Mouse (Mus musculus): ENCODE data around the gene Dbil5. TPM values are rescaled to one million over a fixed set of nuclear protein-coding genes. Genes with fewer than 3 reads are reported as not detected.

Dbil5 gene
- polyA plus RNA-seq, 1 experiment from 2014 or later = not detected

DNA sequence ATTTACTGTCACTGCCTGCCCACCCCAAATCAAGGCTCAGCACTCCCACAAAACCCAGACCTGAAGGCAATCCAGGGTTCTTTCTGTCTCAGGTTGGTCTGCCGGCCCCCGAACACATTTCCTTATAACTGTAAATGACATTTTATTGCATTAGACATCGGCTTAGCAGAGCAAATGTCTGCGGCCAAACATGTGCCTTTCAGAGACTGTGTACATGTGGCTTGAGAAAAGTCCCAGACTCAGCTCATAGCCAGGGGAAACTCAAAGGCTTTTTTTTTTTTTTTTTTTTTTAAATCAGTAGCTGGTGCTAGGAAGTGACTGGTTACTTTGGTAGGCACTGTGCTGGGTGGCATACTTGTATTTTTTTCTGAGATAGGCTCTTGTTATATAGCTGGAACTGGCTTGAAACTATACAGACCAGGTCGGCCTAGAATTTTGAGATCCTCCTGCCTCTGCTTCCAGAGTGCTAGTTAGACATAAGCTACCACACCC, 1.3 kb upstream of the Dbil5 start:
- H3K9me3 ChIP-seq (ENCODE audit: control insufficient read depth, low read length) = no peaks in the 10 kb centered on the region
- peaks cover 12% of the 10 kb centered on the region for H3K36me3 ChIP-seq (ENCODE audit: control insufficient read depth, insufficient read depth, low read length)
- WGBS = 97% methylated on average over 5 of the region's 5 CpGs
- H3K9ac ChIP-seq (ENCODE audit: low read length) = peak overlapping the region; percentile 95
- no peaks in the 10 kb centered on the region for H3K27me3 ChIP-seq (ENCODE audit: control insufficient read depth, insufficient read depth, low read length)
- ATAC-seq (ENCODE audit: insufficient read depth, low FRiP score, low TSS enrichment) (no peak), DNase-seq (ENCODE audit: low spot score) (no peak)
- peak overlapping the region; percentile 83 for H3K4me3 ChIP-seq (ENCODE audit: low read depth, low read length)
- no peaks in the 10 kb centered on the region for H3K4me1 ChIP-seq (ENCODE audit: control insufficient read depth, insufficient read depth, low read length)
- no peak overlapping the region for H3K27ac ChIP-seq (ENCODE audit: low read depth, low read length)
- peak overlapping the region; percentile 85 for H3K4me2 ChIP-seq (ENCODE audit: low read depth)

GRCm38 (mm10) chr11:76216681-76217389, 573 bp upstream of the Dbil5 start:
- ATAC-seq (ENCODE audit: insufficient read depth, low FRiP score, low TSS enrichment) (peak; percentile 31), DNase-seq (ENCODE audit: low spot score) (peak; percentile 58)
- H3K27ac ChIP-seq (ENCODE audit: low read depth, low read length) = peak overlapping the region; percentile 83
- H3K9ac ChIP-seq (ENCODE audit: low read length) = peak overlapping the region; percentile 95
- peaks cover 12% of the 10 kb centered on the region for H3K36me3 ChIP-seq (ENCODE audit: control insufficient read depth, insufficient read depth, low read length)
- H3K27me3 ChIP-seq (ENCODE audit: control insufficient read depth, insufficient read depth, low read length) = no peaks in the 10 kb centered on the region
- peak overlapping the region; percentile 85 for H3K4me2 ChIP-seq (ENCODE audit: low read depth)
- H3K4me3 ChIP-seq (ENCODE audit: low read depth, low read length) = peak overlapping the region; percentile 83
- WGBS = 5% methylated on average over 33 of the region's 33 CpGs
- no peaks in the 10 kb centered on the region for H3K9me3 ChIP-seq (ENCODE audit: control insufficient read depth, low read length)
- H3K4me1 ChIP-seq (ENCODE audit: control insufficient read depth, insufficient read depth, low read length) = no peaks in the 10 kb centered on the region

DNA sequence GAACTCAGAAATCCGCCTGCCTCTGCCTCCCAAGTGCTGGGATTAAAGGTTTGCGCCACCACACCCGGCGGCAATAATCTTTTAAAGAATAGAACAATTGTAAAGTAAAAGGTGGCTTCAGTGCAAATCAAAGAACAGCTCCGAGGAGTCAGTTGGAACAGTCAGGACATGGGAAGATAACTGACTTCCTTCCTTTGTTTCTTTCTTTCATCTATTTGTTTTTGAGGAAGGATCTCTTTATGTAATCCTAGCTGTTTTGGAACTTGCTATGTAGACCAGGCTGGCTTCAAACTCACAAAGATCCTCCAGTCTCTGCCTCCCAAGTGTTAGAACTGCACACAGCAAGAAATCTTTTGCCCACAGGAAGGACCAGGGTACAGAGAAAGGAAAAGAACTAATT, 7.2 kb downstream of the Dbil5 start:
- Histone ChIP-seq H3K36me3 (ENCODE audit: control insufficient read depth, insufficient read depth, low read length) (peaks cover 3% of the 10 kb centered on the region; the same call in 1 of the 2 replicates), H3K4me3 (ENCODE audit: low read depth, low read length) (no peak overlapping the region), H3K4me1 (ENCODE audit: control insufficient read depth, insufficient read depth, low read length) (no peaks in the 10 kb centered on the region), H3K27me3 (ENCODE audit: control insufficient read depth, insufficient read depth, low read length) (no peaks in the 10 kb centered on the region), H3K9ac (ENCODE audit: low read length) (no peak overlapping the region), H3K27ac (ENCODE audit: low read depth, low read length) (no peak overlapping the region), H3K4me2 (ENCODE audit: low read depth) (no peak overlapping the region), H3K9me3 (ENCODE audit: control insufficient read depth, low read length) (no peaks in the 10 kb centered on the region)
- 89% methylated on average over 5 of the region's 5 CpGs for WGBS
- ATAC-seq (ENCODE audit: insufficient read depth, low FRiP score, low TSS enrichment) (no peak), DNase-seq (ENCODE audit: low spot score) (no peak)

DNA sequence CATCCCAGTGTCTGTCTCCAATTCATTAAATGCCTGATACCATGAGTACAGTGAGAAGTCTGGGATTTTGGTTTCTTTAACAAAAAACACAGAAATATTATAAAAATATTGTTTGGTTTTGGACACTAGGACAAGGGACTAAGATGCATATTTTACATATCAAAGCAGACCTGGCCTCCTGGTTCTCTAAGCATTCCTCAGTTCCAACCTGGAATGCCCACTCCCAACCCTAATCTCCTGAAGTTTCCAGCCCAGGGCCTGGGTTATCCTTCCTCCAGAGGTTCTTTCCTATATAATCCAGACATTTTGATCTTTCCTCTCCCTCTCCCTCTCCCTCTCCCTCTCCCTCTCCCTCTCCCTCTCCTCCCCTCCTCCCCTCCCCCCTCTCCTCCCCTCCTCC, 7.6 kb downstream of the Dbil5 start:
- Histone ChIP-seq H3K27me3 (ENCODE audit: control insufficient read depth, insufficient read depth, low read length) (no peaks in the 10 kb centered on the region), H3K36me3 (ENCODE audit: control insufficient read depth, insufficient read depth, low read length) (peaks cover 3% of the 10 kb centered on the region; the same call in 1 of the 2 replicates), H3K9me3 (ENCODE audit: control insufficient read depth, low read length) (no peaks in the 10 kb centered on the region), H3K4me1 (ENCODE audit: control insufficient read depth, insufficient read depth, low read length) (no peaks in the 10 kb centered on the region), H3K27ac (ENCODE audit: low read depth, low read length) (no peak overlapping the region), H3K4me2 (ENCODE audit: low read depth) (no peak overlapping the region), H3K4me3 (ENCODE audit: low read depth, low read length) (no peak overlapping the region), H3K9ac (ENCODE audit: low read length) (no peak overlapping the region)
- no peak for ATAC-seq (ENCODE audit: insufficient read depth, low FRiP score, low TSS enrichment)
- no peak for DNase-seq (ENCODE audit: low spot score)

DNA sequence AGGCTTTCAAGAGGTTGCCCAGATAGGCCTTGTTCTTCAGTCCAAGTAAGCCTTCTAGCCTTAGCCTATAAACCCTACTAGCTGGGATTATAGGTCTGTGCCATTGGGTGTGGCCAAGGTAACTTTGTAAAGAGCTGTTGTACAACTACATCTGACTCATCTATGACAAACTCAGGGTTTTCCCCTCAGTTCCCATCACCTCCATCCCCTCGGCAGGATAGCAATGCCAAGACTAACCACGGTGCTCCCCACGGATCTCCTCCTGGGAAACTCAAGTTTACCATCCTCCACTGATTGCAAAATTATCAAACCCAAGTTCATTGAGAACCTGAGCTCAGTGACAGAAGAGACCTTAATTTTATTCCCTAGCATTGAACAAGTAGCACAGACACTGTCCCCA, 18.7 kb downstream of the Dbil5 start:
- 90% methylated on average over 3 of the region's 3 CpGs for WGBS

DNA sequence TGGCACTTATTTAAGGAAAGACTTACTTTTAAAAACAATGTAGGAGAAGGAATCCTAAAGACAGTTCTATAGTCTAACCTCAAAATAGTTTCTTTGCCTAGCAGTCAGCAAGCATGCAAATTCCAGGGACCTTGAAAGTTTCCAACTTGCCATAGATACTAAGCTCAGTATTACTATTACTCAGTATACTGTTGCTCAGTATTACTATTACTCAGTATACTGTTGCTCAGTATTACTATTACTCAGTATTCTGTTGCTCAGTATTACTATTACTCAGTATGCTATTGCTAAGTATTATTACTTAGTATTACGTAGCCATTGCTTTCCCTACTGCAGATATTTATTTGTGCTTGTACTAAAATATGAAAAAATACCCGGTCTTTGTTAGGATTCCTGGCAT, 22.3 kb downstream of the Dbil5 start:
- ATAC-seq (ENCODE audit: insufficient read depth, low FRiP score, low TSS enrichment) (no peak), DNase-seq (ENCODE audit: low spot score) (no peak)
- 92% methylated on average over 2 of the region's 2 CpGs for WGBS
- Histone ChIP-seq H3K27me3 (ENCODE audit: control insufficient read depth, insufficient read depth, low read length) (no peaks in the 10 kb centered on the region), H3K4me1 (ENCODE audit: control insufficient read depth, insufficient read depth, low read length) (peaks cover 10% of the 10 kb centered on the region), H3K36me3 (ENCODE audit: control insufficient read depth, insufficient read depth, low read length) (no peaks in the 10 kb centered on the region; the same call in 1 of the 2 replicates), H3K9ac (ENCODE audit: low read length) (no peak overlapping the region), H3K27ac (ENCODE audit: low read depth, low read length) (no peak overlapping the region), H3K4me3 (ENCODE audit: low read depth, low read length) (no peak overlapping the region), H3K9me3 (ENCODE audit: control insufficient read depth, low read length) (no peaks in the 10 kb centered on the region), H3K4me2 (ENCODE audit: low read depth) (no peak overlapping the region)

More for the DNA sequence above, 18.7 kb downstream of the Dbil5 start:
- Histone ChIP-seq H3K4me3 (ENCODE audit: low read depth, low read length) (no peak overlapping the region), H3K27ac (ENCODE audit: low read depth, low read length) (no peak overlapping the region), H3K9ac (ENCODE audit: low read length) (no peak overlapping the region), H3K27me3 (ENCODE audit: control insufficient read depth, insufficient read depth, low read length) (no peaks in the 10 kb centered on the region), H3K9me3 (ENCODE audit: control insufficient read depth, low read length) (no peaks in the 10 kb centered on the region), H3K4me2 (ENCODE audit: low read depth) (no peak overlapping the region), H3K4me1 (ENCODE audit: control insufficient read depth, insufficient read depth, low read length) (no peaks in the 10 kb centered on the region), H3K36me3 (ENCODE audit: control insufficient read depth, insufficient read depth, low read length) (peaks cover 6% of the 10 kb centered on the region)
- no peak for ATAC-seq (ENCODE audit: insufficient read depth, low FRiP score, low TSS enrichment)
- no peak for DNase-seq (ENCODE audit: low spot score)

GRCm38 (mm10) chr11:76242901-76243810, 25.7 kb downstream of the Dbil5 start, which contains the start of the genes Mrm3 and Glod4:
TSS of gene Mrm3 (plus strand) at chr11:76243715.
TSS of gene Glod4 (minus strand) at chr11:76243725.
- peak within 1 kb of the TSS; percentile 91 for H3K4me2 ChIP-seq (ENCODE audit: low read depth)
- DNase-seq (ENCODE audit: low spot score) = peak; percentile 95
- H3K27ac ChIP-seq (ENCODE audit: low read depth, low read length) = no peak within 1 kb of the TSS
- ATAC-seq (ENCODE audit: insufficient read depth, low FRiP score, low TSS enrichment) = peak; percentile 74
- no peaks in the 10 kb centered on the region for H3K27me3 ChIP-seq (ENCODE audit: control insufficient read depth, insufficient read depth, low read length)
- no peaks in the 10 kb centered on the region; the same call in 1 of the 2 replicates for H3K36me3 ChIP-seq (ENCODE audit: control insufficient read depth, insufficient read depth, low read length)
- H3K9me3 ChIP-seq (ENCODE audit: control insufficient read depth, low read length) = no peaks in the 10 kb centered on the region
- WGBS = under 1% methylated on average over 61 of the region's 61 CpGs
- H3K9ac ChIP-seq (ENCODE audit: low read length) = peak within 1 kb of the TSS; percentile 76
- H3K4me3 ChIP-seq (ENCODE audit: low read depth, low read length) = peak within 1 kb of the TSS; percentile 76
- peaks cover 10% of the 10 kb centered on the region for H3K4me1 ChIP-seq (ENCODE audit: control insufficient read depth, insufficient read depth, low read length)

DNA sequence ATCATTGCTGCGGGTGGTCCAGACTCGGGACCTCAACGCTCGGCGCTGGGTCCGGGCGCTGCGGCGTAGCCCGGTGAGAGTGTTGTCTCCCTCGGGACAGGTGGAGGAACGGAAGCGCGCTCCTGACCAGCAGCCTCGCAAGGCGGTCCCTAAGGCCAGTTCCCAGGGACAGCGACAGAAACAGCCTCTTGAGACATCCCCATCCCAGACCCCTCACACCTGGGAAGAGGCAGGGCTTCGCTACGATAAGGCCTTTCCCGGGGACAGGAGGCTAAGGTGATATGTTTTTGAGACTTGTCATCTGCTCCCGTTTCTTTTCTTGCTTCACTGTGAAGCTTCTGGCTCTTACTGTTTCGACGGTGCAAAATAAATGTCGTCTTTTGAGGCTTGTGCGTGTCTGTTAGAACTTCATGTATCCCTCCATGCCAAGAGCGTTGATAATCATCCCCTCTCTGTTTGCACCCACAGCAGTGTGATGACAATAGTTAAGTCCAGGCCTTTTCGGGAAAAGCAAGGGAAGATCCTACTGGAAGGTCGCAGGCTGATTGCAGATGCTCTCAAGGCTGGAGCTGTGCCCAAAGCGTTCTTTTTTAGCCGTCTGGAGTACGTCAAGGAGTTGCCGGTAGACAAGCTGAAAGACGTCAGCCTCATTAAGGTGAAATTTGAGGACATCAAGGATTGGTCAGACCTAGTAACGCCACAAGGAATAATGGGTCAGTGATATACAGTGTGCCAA, 26.6 kb downstream of the Dbil5 start:
- H3K36me3 ChIP-seq (ENCODE audit: control insufficient read depth, insufficient read depth, low read length) = no peaks in the 10 kb centered on the region
- H3K9me3 ChIP-seq (ENCODE audit: control insufficient read depth, low read length) = no peaks in the 10 kb centered on the region
- peak; percentile 31; the same call in 1 of the 2 replicates for ATAC-seq (ENCODE audit: insufficient read depth, low FRiP score, low TSS enrichment)
- peaks cover 10% of the 10 kb centered on the region for H3K4me1 ChIP-seq (ENCODE audit: control insufficient read depth, insufficient read depth, low read length)
- WGBS = 5% methylated on average over 34 of the region's 34 CpGs
- DNase-seq (ENCODE audit: low spot score) = no peak
- peak overlapping the region; percentile 76 for H3K9ac ChIP-seq (ENCODE audit: low read length)
- no peaks in the 10 kb centered on the region for H3K27me3 ChIP-seq (ENCODE audit: control insufficient read depth, insufficient read depth, low read length)
- no peak overlapping the region for H3K27ac ChIP-seq (ENCODE audit: low read depth, low read length)
- H3K4me3 ChIP-seq (ENCODE audit: low read depth, low read length) = peak overlapping the region; percentile 76
- peak overlapping the region; percentile 91 for H3K4me2 ChIP-seq (ENCODE audit: low read depth)
